Mouse (Mus musculus) midbrain, embryonic 15.5 days (tissue): ENCODE results near the gene Ins2. TPM values are rescaled to one million over a fixed set of nuclear protein-coding genes. Genes with fewer than 3 reads are reported as not detected.

Source experiments
- ATAC-seq: fragments of 200-750 bp; cut with Nextera tagmentation; replicated peaks from 2 replicates; pipeline ENCODE4 v1.8.0; 2017; ENCODE audit warnings: moderate TSS enrichment
- H3K27ac ChIP-seq: fragments of 300-500 bp; sonication (generic); 2 replicates; pipeline ENCODE4 v1.5.1; 2015; ENCODE audit warnings: mild to moderate bottlenecking, inconsistent platforms
- H3K27me3 ChIP-seq: fragments of 300-500 bp; sonication (generic); replicated peaks from 2 replicates; pipeline ENCODE4 v1.6.1; 2015; ENCODE audit warnings: inconsistent platforms
- H3K36me3 ChIP-seq: fragments of 300-500 bp; sonication (generic); replicated peaks from 2 replicates; pipeline ENCODE4 v1.6.1; 2015; ENCODE audit warnings: inconsistent platforms
- H3K4me1 ChIP-seq: fragments of 300-500 bp; sonication (generic); 2 replicates; pipeline ENCODE4 v1.6.1; 2015; ENCODE audit warnings: inconsistent platforms
- H3K4me2 ChIP-seq: fragments of 300-500 bp; sonication (generic); 2 replicates; pipeline ENCODE4 v1.6.1; 2015; ENCODE audit warnings: inconsistent platforms, mild to moderate bottlenecking, moderate library complexity
- H3K4me3 ChIP-seq: fragments of 300-500 bp; sonication (generic); 2 replicates; pipeline ENCODE4 v1.5.1; 2015; ENCODE audit warnings: mild to moderate bottlenecking, inconsistent platforms
- H3K9ac ChIP-seq: fragments of 300-500 bp; sonication (generic); 2 replicates; pipeline ENCODE4 v1.6.1; 2015; ENCODE audit warnings: mild to moderate bottlenecking, inconsistent platforms
- H3K9me3 ChIP-seq: fragments of 300-500 bp; sonication (generic); 2 replicates; pipeline ENCODE4 v1.6.1; 2016; ENCODE audit warnings: inconsistent platforms
- whole genome bisulfite sequencing: fragments of 180-500 bp; shearing (Covaris S2); methylation state at CpG from one replicate; pipeline ENCODE4 v1.1.7; 2015; ENCODE audit warnings: mixed read lengths; 5-methylcytosine and 5-hydroxymethylcytosine counted together
- polyA plus RNA-seq: library from polyadenylated mRNA; unstranded; fragments of >200 nt; fragmentation: Nextera tagmentation; extraction: Ambion mirVana; gene quantifications from 2 replicates; pipeline ENCODE4 v1.2.1, GENCODE M21; 2015

The Ins2 gene
- polyA plus RNA-seq, 1 experiment from 2014 or later, result 0.40 TPM

- no peak overlapping the region for H3K4me2 ChIP-seq
- H3K27me3 ChIP-seq, result no peaks in the 10 kb centered on the region
- no peak overlapping the region for H3K4me3 ChIP-seq
- H3K36me3 ChIP-seq, result no peaks in the 10 kb centered on the region
- H3K9me3 ChIP-seq, result no peaks in the 10 kb centered on the region
- ATAC-seq, result no peak
- H3K9ac ChIP-seq, result no peak overlapping the region
- WGBS, result 67% methylated on average over 6 of the region's 6 CpGs
- H3K27ac ChIP-seq, result no peak overlapping the region
- no peaks in the 10 kb centered on the region for H3K4me1 ChIP-seq
Measured at GRCm38 (mm10) chr7:142675141-142675540, 68.0 kb downstream of the Ins2 start.

- Histone ChIP-seq H3K4me1 (no peaks in the 10 kb centered on the region), H3K36me3 (no peaks in the 10 kb centered on the region), H3K4me2 (no peak overlapping the region), H3K9me3 (no peaks in the 10 kb centered on the region), H3K27ac (no peak overlapping the region), H3K9ac (no peak overlapping the region), H3K4me3 (no peak overlapping the region), H3K27me3 (peaks cover 4% of the 10 kb centered on the region; the same call in 1 of the 2 replicates)
- ATAC-seq, result no peak
- 15% methylated on average over 4 of the region's 4 CpGs for WGBS
Measured at GRCm38 (mm10) chr7:142672120-142672519, 71.1 kb downstream of the Ins2 start.

- H3K4me2 ChIP-seq, result no peak overlapping the region
- H3K4me3 ChIP-seq, result no peak overlapping the region
- no peak overlapping the region for H3K9ac ChIP-seq
- no peaks in the 10 kb centered on the region for H3K4me1 ChIP-seq
- H3K36me3 ChIP-seq, result no peaks in the 10 kb centered on the region
- 90% methylated on average over 1 of the region's 1 CpGs for WGBS
- peaks cover 14% of the 10 kb centered on the region for H3K27me3 ChIP-seq
- no peak for ATAC-seq
- H3K27ac ChIP-seq, result no peak overlapping the region
- H3K9me3 ChIP-seq, result no peaks in the 10 kb centered on the region
Measured at GRCm38 (mm10) chr7:142671067-142671466, 72.1 kb downstream of the Ins2 start.

- H3K4me2 ChIP-seq, result no peak within 1 kb of the TSS
- H3K9me3 ChIP-seq, result no peaks in the 10 kb centered on the region
- H3K27ac ChIP-seq, result no peak within 1 kb of the TSS
- H3K4me3 ChIP-seq, result no peak within 1 kb of the TSS
- H3K9ac ChIP-seq, result no peak within 1 kb of the TSS
- no peaks in the 10 kb centered on the region for H3K36me3 ChIP-seq
- 85% methylated on average over 23 of the region's 23 CpGs for WGBS
- H3K27me3 ChIP-seq, result peaks cover 25% of the 10 kb centered on the region
- ATAC-seq, result no peak
- H3K4me1 ChIP-seq, result no peaks in the 10 kb centered on the region
Measured at GRCm38 (mm10) chr7:142669751-142670625, 73.2 kb downstream of the Ins2 start, which contains the start of gene Gm49394. TSS of gene Gm49394 (minus strand) at chr7:142669942.

- Histone ChIP-seq H3K9me3 (no peaks in the 10 kb centered on the region), H3K4me2 (no peak overlapping the region), H3K9ac (no peak overlapping the region), H3K4me1 (peaks cover 6% of the 10 kb centered on the region), H3K27me3 (peaks cover 41% of the 10 kb centered on the region), H3K27ac (no peak overlapping the region), H3K4me3 (no peak overlapping the region), H3K36me3 (no peaks in the 10 kb centered on the region)
- WGBS, result 77% methylated on average over 1 of the region's 1 CpGs
- no peak for ATAC-seq
Measured at GRCm38 (mm10) chr7:142668328-142668727, 74.9 kb downstream of the Ins2 start.

GRCm38 (mm10) chr7:142667521-142667920 is 75.7 kb downstream of the Ins2 start:
- H3K4me1 ChIP-seq, result peaks cover 6% of the 10 kb centered on the region
- H3K27ac ChIP-seq, result no peak overlapping the region
- no peaks in the 10 kb centered on the region for H3K36me3 ChIP-seq
- no peak overlapping the region for H3K4me2 ChIP-seq
- no peak overlapping the region for H3K9ac ChIP-seq
- 96% methylated on average over 18 of the region's 18 CpGs for WGBS
- H3K9me3 ChIP-seq, result no peaks in the 10 kb centered on the region
- H3K4me3 ChIP-seq, result no peak overlapping the region
- no peak for ATAC-seq
- H3K27me3 ChIP-seq, result peaks cover 49% of the 10 kb centered on the region

GRCm38 (mm10) chr7:142666659-142667058 is 76.5 kb downstream of the Ins2 start, which contains the start of gene Igf2:
TSS of gene Igf2 (minus strand) at chr7:142666816.
- no peak within 1 kb of the TSS for H3K4me2 ChIP-seq
- peaks cover 6% of the 10 kb centered on the region for H3K4me1 ChIP-seq
- 61% methylated on average over 2 of the region's 2 CpGs for WGBS
- no peak within 1 kb of the TSS for H3K4me3 ChIP-seq
- no peak for ATAC-seq
- peaks cover 56% of the 10 kb centered on the region for H3K27me3 ChIP-seq
- H3K27ac ChIP-seq, result no peak within 1 kb of the TSS
- H3K36me3 ChIP-seq, result no peaks in the 10 kb centered on the region
- no peaks in the 10 kb centered on the region for H3K9me3 ChIP-seq
- no peak within 1 kb of the TSS for H3K9ac ChIP-seq

- no peak for ATAC-seq
- Histone ChIP-seq H3K4me3 (no peak overlapping the region), H3K27me3 (peaks cover 62% of the 10 kb centered on the region), H3K9ac (no peak overlapping the region), H3K36me3 (no peaks in the 10 kb centered on the region), H3K4me1 (peaks cover 6% of the 10 kb centered on the region), H3K9me3 (no peaks in the 10 kb centered on the region), H3K27ac (no peak overlapping the region), H3K4me2 (no peak overlapping the region)
- 71% methylated on average over 4 of the region's 4 CpGs for WGBS
Measured at GRCm38 (mm10) chr7:142666109-142666508, 77.1 kb downstream of the Ins2 start.

- WGBS, result 46% methylated on average over 5 of the region's 5 CpGs
- peaks cover 69% of the 10 kb centered on the region for H3K27me3 ChIP-seq
Measured at GRCm38 (mm10) chr7:142665364-142665763, 77.8 kb downstream of the Ins2 start.

GRCm38 (mm10) chr7:142664465-142665029 is 78.6 kb downstream of the Ins2 start:
- Histone ChIP-seq H3K4me2 (no peak overlapping the region), H3K4me1 (peaks cover 18% of the 10 kb centered on the region), H3K27ac (no peak overlapping the region), H3K27me3 (peaks cover 78% of the 10 kb centered on the region), H3K36me3 (no peaks in the 10 kb centered on the region), H3K9ac (no peak overlapping the region), H3K9me3 (no peaks in the 10 kb centered on the region), H3K4me3 (no peak overlapping the region)
- 4% methylated on average over 9 of the region's 9 CpGs for WGBS
- no peak for ATAC-seq

More at GRCm38 (mm10) chr7:142665364-142665763, 77.8 kb downstream of the Ins2 start:
- Histone ChIP-seq H3K9ac (no peak overlapping the region), H3K36me3 (no peaks in the 10 kb centered on the region), H3K9me3 (no peaks in the 10 kb centered on the region), H3K4me2 (no peak overlapping the region), H3K4me3 (no peak overlapping the region), H3K4me1 (peaks cover 12% of the 10 kb centered on the region), H3K27ac (no peak overlapping the region)
- ATAC-seq, result no peak

GRCm38 (mm10) chr7:142663931-142664421 is 79.2 kb downstream of the Ins2 start:
- no peak overlapping the region for H3K9ac ChIP-seq
- H3K4me3 ChIP-seq, result peak overlapping the region; percentile 11
- H3K36me3 ChIP-seq, result no peaks in the 10 kb centered on the region
- no peaks in the 10 kb centered on the region for H3K9me3 ChIP-seq
- H3K4me1 ChIP-seq, result peaks cover 23% of the 10 kb centered on the region
- no peak overlapping the region for H3K27ac ChIP-seq
- ATAC-seq, result no peak
- peak overlapping the region; percentile 24 for H3K4me2 ChIP-seq
- under 1% methylated on average over 53 of the region's 53 CpGs for WGBS
- peaks cover 83% of the 10 kb centered on the region for H3K27me3 ChIP-seq

GRCm38 (mm10) chr7:142663151-142663550 is 80.0 kb downstream of the Ins2 start:
- Histone ChIP-seq H3K36me3 (no peaks in the 10 kb centered on the region), H3K4me3 (no peak overlapping the region), H3K9ac (no peak overlapping the region), H3K9me3 (no peaks in the 10 kb centered on the region), H3K27ac (no peak overlapping the region), H3K4me2 (no peak overlapping the region), H3K4me1 (peaks cover 32% of the 10 kb centered on the region), H3K27me3 (peaks cover 91% of the 10 kb centered on the region)
- 4% methylated on average over 5 of the region's 5 CpGs for WGBS
- no peak for ATAC-seq
